Mouse (Mus musculus) lung, embryonic 14.5 days (tissue): ENCODE data around the gene Inpp5a. TPM values are rescaled to one million over a fixed set of nuclear protein-coding genes. Genes with fewer than 3 reads are reported as not detected.
A peak's percentile ranks its signal among the peaks of the same experiment; 100 is the strongest.
"Not testable (repeated sequence)": the region's sequence is repeated elsewhere in the genome, so short reads cannot be mapped to it uniquely, and the experiment has no call there.

Source experiments
- ATAC-seq: fragments of 200-750 bp; cut with Nextera tagmentation; 2 replicates; pipeline ENCODE4 v1.8.0; 2017; ENCODE audit warnings: mild to moderate bottlenecking, moderate TSS enrichment, moderate library complexity; ENCODE audit not compliant: insufficient read depth
- DNase-seq: peaks from one replicate; pipeline ENCODE4 v3.0.0-alpha.2; 2015
- H3K27ac ChIP-seq: fragments of 300-500 bp; sonication (generic); 2 replicates; pipeline ENCODE4 v1.5.1; 2014; ENCODE audit warnings: low read depth, mild to moderate bottlenecking, moderate library complexity
- H3K27me3 ChIP-seq: fragments of 300-500 bp; sonication (generic); 2 replicates; pipeline ENCODE4 v1.6.1; 2014; ENCODE audit warnings: low read length, control low read depth; ENCODE audit not compliant: insufficient read depth
- H3K36me3 ChIP-seq: fragments of 300-500 bp; sonication (generic); 2 replicates; pipeline ENCODE4 v1.6.1; 2014; ENCODE audit warnings: control low read depth; ENCODE audit not compliant: insufficient read depth
- H3K4me1 ChIP-seq: fragments of 300-500 bp; sonication (generic); 2 replicates; pipeline ENCODE4 v1.6.1; 2014; ENCODE audit warnings: antibody characterized with exemption, control low read depth; ENCODE audit not compliant: insufficient read depth
- H3K4me2 ChIP-seq: fragments of 300-500 bp; sonication (generic); 2 replicates; pipeline ENCODE4 v1.6.1; 2014; ENCODE audit warnings: mild to moderate bottlenecking
- H3K4me3 ChIP-seq: fragments of 300-500 bp; sonication (generic); 2 replicates; pipeline ENCODE4 v1.5.1; 2014; ENCODE audit warnings: low read depth, low read length
- H3K9ac ChIP-seq: fragments of 300-500 bp; sonication (generic); 2 replicates; pipeline ENCODE4 v1.6.1; 2014
- H3K9me3 ChIP-seq: fragments of 300-500 bp; sonication (generic); 2 replicates; pipeline ENCODE4 v1.6.1; 2016; ENCODE audit warnings: low read depth, low read length, control low read depth
- CTCF ChIP-seq: IDR thresholded peaks from 2 replicates; pipeline ENCODE4 v1.5.1; 2016; ENCODE audit warnings: antibody characterized with exemption, low read depth
- WGBS: fragments of 180-500 bp; shearing (Covaris S2); extraction: QIAGEN DNeasy Blood & Tissue Kit; methylation state at CpG from one replicate; pipeline ENCODE4 v1.1.7; 2014; 5-methylcytosine and 5-hydroxymethylcytosine counted together
- polyA plus RNA-seq: library from polyadenylated mRNA; unstranded; fragments of >200 nt; fragmentation: Nextera tagmentation; extraction: Ambion mirVana; gene quantifications from 2 replicates; pipeline ENCODE4 v1.2.1, GENCODE M21; 2014

Inpp5a gene
- polyA plus RNA-seq, 1 experiment from 2014 or later, result 47.7 TPM

DNA sequence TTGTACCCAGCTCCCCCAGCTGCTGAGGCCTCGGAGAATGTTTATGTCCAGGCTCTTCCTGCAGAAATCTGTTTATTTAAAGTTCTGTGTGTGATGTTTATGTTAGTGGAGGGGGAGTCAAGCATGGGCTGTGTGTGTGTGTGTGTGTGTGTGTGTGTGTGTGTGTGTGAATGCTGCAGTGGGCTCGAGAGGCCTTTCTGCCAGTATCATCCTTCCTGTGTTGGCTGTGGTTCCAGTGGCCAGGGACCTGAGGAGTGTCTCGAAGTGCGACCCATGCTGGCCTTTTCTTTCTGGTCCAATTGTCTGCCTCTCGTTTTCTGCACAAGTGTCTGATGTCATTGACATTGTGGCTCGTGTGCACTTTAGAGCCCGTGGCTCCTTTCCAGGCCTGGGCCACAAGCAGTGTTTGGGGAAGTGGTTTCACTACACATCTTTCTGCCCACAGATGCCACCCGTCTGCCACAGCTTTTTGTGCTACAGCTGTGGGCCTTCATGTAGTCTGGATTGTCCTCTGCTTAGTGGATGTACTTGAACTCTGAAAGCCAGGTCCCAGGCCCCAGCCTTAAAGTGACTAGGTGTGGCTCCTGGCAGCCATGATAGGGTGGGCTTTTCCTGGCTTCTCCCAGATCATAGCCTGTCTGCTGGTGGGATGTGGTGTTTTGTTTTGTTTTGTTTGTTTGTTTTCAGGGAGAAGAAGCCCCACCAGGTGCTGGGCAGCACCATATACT lies 23.5 kb downstream of the Inpp5a start:
- ATAC-seq, result peak; percentile 68
- H3K27me3 ChIP-seq, result no peaks in the 10 kb centered on the region
- H3K4me3 ChIP-seq, result no peak overlapping the region
- H3K9me3 ChIP-seq, result no peaks in the 10 kb centered on the region
- H3K27ac ChIP-seq, result peak overlapping the region; percentile 87
- H3K36me3 ChIP-seq, result no peaks in the 10 kb centered on the region
- H3K4me1 ChIP-seq, result peaks cover 57% of the 10 kb centered on the region
- peak overlapping the region; percentile 27; the same call in 1 of the 2 replicates for H3K4me2 ChIP-seq
- 11% methylated on average over 8 of the region's 8 CpGs for WGBS
- peak; percentile 86 for DNase-seq
- H3K9ac ChIP-seq, result no peak overlapping the region
- TF ChIP-seq CTCF, result no peak

- Histone ChIP-seq H3K27ac (peak overlapping the region; percentile 87; the same call in 1 of the 2 replicates), H3K9me3 (no peaks in the 10 kb centered on the region), H3K9ac (no peak overlapping the region), H3K4me1 (peaks cover 57% of the 10 kb centered on the region), H3K4me2 (no peak overlapping the region), H3K36me3 (no peaks in the 10 kb centered on the region), H3K4me3 (no peak overlapping the region), H3K27me3 (no peaks in the 10 kb centered on the region)
- WGBS, result 51% methylated on average over 3 of the region's 3 CpGs
- DNase-seq (no peak), ATAC-seq (no peak)
- no peak for TF ChIP-seq CTCF
Observed at GRCm38 (mm10) chr7:139413400-139413799, 24.5 kb downstream of the Inpp5a start.

GRCm38 (mm10) chr7:139415616-139416225 lies 26.8 kb downstream of the Inpp5a start:
- no peak for TF ChIP-seq CTCF
- H3K9me3 ChIP-seq, result no peaks in the 10 kb centered on the region
- no peak overlapping the region for H3K4me2 ChIP-seq
- peak overlapping the region; percentile 78 for H3K27ac ChIP-seq
- no peaks in the 10 kb centered on the region for H3K27me3 ChIP-seq
- peaks cover 46% of the 10 kb centered on the region for H3K4me1 ChIP-seq
- ATAC-seq (no peak), DNase-seq (peak; percentile 57)
- H3K4me3 ChIP-seq, result no peak overlapping the region
- no peak overlapping the region for H3K9ac ChIP-seq
- H3K36me3 ChIP-seq, result no peaks in the 10 kb centered on the region

GRCm38 (mm10) chr7:139418371-139418770 lies 29.5 kb downstream of the Inpp5a start:
- no peak for TF ChIP-seq CTCF
- DNase-seq (no peak), ATAC-seq (no peak)
- WGBS, result 94% methylated on average over 1 of the region's 1 CpGs
- Histone ChIP-seq H3K4me2 (no peak overlapping the region), H3K27me3 (no peaks in the 10 kb centered on the region), H3K9me3 (no peaks in the 10 kb centered on the region), H3K4me1 (peaks cover 24% of the 10 kb centered on the region), H3K27ac (no peak overlapping the region), H3K36me3 (no peaks in the 10 kb centered on the region), H3K9ac (no peak overlapping the region), H3K4me3 (no peak overlapping the region)

DNA sequence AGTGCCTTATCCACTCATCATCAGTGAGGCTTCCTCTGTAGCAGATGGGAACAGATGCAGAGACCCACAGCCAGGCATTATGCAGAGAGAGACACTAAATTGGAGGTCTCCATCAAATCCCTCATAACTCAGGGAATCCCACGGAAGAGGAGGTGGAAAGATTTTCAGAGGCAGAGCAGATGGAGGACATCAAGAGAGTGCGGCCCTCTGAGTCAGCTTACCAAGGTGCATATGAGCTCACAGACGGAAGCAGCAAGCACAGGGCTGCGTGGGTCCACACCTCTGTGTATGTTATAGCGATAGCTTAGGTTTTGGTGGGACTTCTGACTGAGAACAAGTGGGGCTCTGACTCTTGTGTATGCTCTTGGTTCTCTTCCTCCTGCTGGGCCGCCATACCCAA lies 33.9 kb downstream of the Inpp5a start:
- H3K9me3 ChIP-seq, result no peaks in the 10 kb centered on the region
- no peak for TF ChIP-seq CTCF
- DNase-seq, result no peak
- H3K4me1 ChIP-seq, result no peaks in the 10 kb centered on the region
- no peak overlapping the region for H3K4me3 ChIP-seq
- H3K36me3 ChIP-seq, result no peaks in the 10 kb centered on the region
- H3K27me3 ChIP-seq, result no peaks in the 10 kb centered on the region
- H3K27ac ChIP-seq, result no peak overlapping the region
- WGBS, result 86% methylated on average over 6 of the region's 6 CpGs
- no peak overlapping the region for H3K4me2 ChIP-seq
- H3K9ac ChIP-seq, result no peak overlapping the region
- no peak for ATAC-seq

DNA sequence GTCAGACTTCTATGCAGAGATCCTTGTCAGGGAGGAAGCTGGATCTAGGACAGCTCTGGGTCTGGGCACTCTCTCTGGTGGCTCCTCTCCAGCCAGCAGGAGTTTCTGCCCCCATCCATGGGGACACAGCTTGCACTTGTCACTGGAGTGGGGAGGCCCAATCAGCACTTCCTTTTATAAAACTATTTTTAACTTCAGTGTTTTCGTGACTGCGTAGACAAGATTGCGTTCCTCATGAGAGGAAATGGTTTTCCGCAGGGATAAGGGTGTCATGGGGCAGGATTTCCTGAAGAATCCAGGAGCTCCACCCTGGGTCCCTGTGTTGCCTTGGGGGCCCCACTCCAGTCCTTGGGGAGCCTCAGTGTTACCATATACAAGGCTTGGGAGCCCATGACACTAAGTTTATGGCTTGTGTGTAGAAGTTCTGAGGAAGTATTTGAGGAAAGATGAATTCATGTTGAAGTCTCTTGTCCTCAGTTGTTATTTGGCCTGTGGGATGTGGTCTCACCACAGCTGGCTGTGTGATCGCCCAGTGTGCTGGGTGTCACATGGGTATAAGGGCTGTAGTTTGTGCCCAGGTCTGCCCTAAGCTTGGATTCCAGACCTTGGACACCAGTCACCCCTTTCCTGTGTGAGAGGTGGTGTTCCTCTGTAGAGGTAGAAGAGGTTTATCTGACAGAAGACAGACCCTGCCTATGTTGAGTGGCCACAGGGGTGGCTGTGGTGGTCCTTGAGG lies 45.4 kb downstream of the Inpp5a start:
- H3K36me3 ChIP-seq, result no peaks in the 10 kb centered on the region
- no peaks in the 10 kb centered on the region for H3K9me3 ChIP-seq
- DNase-seq (peak; percentile 57), ATAC-seq (peak; percentile 58; the same call in 1 of the 2 replicates)
- peaks cover 16% of the 10 kb centered on the region; the same call in 1 of the 2 replicates for H3K4me1 ChIP-seq
- H3K9ac ChIP-seq, result no peak overlapping the region
- H3K4me3 ChIP-seq, result no peak overlapping the region
- H3K4me2 ChIP-seq, result no peak overlapping the region
- 62% methylated on average over 5 of the region's 5 CpGs for WGBS
- peak overlapping the region; percentile 21; the same call in 1 of the 2 replicates for H3K27ac ChIP-seq
- H3K27me3 ChIP-seq, result no peaks in the 10 kb centered on the region
- TF ChIP-seq CTCF, result no peak

DNA sequence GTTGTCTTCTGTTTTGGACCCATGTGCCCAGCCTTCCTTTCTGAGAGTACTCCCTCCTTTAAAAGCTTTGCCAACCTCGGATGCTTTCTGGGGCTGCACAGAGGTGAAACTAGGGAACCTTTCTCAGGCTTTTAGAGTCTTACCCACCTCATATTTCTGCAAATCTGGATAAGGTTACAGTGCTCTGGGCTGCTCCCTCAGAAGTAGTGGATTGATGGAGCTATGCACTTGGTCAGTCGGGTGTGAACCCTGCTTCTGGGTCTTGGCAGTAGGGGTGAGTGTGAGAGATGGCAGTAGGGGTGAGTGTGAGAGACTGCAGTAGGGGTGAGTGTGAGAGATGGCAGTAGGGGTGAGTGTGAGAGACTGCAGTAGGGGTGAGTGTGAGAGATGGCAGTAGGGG lies 46.0 kb downstream of the Inpp5a start:
- H3K4me1 ChIP-seq, result peaks cover 16% of the 10 kb centered on the region; the same call in 1 of the 2 replicates
- not testable (repeated sequence) for H3K9ac ChIP-seq, H3K4me3 ChIP-seq, H3K4me2 ChIP-seq, H3K27me3 ChIP-seq, H3K27ac ChIP-seq, H3K9me3 ChIP-seq, DNase-seq, H3K36me3 ChIP-seq, ATAC-seq
- WGBS, result 84% methylated on average over 2 of the region's 2 CpGs
